Mouse (Mus musculus): ENCODE data around the gene Slit1. TPM values are rescaled to one million over a fixed set of nuclear protein-coding genes. Genes with fewer than 3 reads are reported as not detected.

Slit1 gene
- total RNA-seq, 2 experiments from 2014 or later, result 0.05 to 0.40 TPM

DNA sequence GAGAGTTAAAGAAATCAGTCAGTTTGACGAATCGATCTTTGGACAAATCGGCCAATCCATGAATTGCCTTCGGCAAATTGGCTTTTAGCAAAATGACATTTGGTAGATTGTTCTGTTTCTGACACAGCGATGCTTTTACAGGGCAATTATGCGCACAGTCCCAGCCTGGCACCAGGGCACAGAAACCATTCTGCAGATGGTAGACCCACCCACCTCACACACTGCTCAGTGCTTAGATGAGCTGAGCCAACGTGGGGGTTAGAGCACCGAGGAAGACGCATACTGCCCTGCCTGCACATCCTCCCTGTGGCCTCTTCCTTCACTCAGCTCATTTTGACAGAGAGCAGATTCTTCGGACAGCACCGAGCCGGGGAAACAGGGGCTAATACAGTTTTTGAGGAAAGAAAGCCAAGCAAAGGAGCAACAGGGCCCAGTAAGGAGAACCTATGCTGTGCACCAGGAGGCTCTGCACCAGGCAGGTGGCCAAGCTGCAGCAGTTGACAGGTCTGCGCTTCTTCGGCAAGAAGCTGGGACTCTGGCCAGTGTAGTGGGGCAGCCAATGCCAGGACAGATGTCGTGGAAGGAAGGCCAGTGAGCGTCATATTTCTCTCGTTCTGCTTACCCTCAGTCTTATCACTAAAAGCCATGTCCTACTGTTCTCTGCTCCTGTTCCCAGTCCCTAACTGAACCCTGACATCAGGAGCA is 83.0 kb downstream of the Slit1 start:
- intact Hi-C loops (cut with DNase I), result no loop called here
- DNase-seq, result peak in 1 of 2 experiments; percentile 9

DNA sequence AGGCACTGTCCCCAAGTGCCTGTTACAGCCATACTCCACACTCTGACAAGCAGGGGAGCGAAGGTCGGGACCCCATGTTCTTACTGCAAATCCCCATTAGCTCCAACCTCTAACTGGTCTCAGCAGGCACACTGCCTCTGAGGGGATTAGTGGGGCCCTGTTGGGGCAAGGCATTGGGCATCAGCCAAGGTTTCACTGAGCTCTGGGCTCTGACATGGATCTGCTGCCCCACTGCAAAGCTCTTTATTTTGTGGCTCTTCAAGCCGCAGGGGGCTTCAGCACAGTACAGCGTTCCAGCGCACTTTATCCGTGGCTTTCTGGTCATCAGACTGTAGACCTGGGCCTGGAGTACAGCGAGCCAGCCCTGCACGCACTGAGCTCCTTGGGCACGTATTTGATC is 86.0 kb downstream of the Slit1 start:
- intact Hi-C loops (cut with DNase I), result no loop called here
- DNase-seq, result no peak

DNA sequence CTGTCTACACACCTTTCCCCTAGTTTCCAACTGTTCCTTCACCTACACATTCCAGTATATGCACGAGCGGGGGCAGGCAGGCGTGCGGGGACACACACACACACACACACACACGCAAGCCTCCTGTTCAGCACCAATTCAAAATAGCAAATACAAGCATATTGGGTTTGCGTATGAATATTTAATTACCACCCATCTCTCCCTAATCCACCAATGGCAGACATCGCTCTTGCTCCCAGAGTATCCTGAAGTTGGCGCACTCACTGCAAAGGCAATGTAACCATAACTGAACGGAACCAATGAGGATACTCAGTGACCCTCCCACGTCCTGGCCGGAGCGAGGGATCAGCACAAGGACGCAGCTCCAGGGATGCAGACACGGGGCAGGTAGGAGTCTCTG is 86.8 kb downstream of the Slit1 start:
- intact Hi-C loops (cut with DNase I), result loop anchor here (1.0 kb wide), 1 partner anchor 108 kb away; no protein-coding TSS in a partner anchor
- no peak for DNase-seq

DNA sequence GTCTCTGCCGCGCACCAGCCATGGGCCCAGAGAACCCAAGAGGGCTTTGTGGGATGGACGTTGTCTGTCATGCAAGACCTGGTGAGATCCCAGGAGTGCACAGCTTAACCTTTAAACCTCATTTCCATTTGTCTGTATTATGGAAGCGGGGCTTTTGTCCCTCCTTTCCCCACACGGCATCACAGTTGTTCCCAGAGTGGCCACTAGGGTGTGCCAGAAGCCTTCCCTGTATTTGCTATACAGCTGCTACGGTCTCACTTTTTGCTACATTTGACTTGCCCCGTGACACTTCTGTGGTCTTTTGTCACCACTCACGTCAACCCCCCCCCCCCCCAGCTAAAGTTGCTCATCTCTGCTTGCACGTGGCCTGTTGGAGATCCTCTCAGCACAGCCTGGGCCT is 87.5 kb downstream of the Slit1 start:
- peak; percentile 66 to 85 for DNase-seq
- intact Hi-C loops (cut with DNase I), result loop anchor here (1.0 kb wide), 1 partner anchor 108 kb away; no protein-coding TSS in a partner anchor

DNA sequence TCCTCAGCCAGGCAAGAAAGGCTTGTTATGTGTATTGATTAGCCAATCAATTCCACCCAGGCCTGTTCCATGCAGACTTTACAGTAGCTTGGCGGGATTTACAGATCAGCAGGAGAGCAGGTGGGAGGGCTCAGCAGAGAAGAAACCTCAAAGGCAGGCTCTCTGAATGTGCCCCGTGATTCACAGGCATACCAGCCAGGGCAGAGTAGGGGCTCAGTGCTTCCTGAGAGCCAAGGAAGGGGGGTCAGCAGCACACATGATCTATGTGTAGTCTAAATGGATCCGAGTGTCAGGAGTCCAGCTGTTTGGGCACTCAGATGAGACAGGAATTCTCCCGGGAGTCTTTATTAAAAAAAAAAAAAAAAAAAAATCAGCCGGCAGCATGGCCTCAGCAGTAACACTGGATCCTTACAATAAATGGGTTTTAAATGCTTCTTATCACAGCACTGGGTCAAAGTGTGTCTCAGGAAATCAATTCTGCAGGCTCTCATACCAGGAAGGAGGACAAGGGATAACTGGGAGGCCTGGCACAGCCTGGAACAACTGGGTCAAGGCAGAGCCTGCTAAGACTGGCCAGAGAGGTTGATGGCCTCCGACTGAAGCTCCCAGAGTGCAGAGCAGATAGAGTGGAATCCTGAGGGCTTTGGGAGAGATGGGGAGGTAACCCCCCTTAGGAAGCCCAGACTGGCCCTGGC is 88.2 kb downstream of the Slit1 start:
- DNase-seq, result no peak
- intact Hi-C loops (cut with DNase I), result no loop called here

DNA sequence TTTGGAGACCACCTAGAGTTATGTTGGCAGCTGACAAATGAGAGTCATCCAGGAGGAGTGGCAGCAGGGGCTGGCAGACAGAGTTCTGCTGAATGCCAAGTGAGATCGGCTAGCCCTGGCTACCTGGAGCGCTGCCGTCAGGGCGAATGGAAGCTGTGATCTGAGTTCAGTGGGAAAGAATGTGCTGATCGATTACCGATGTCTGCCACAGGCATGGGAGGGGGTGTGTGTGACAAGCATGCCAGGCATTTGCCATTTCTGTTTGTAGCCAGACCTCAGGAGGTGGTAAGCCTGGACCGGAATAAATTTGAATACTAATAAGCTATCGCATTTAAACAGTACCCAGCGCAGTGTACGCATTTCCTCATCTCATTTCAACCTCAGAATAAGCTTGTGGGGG is 91.5 kb downstream of the Slit1 start:
- no peak for DNase-seq
- intact Hi-C loops (cut with DNase I), result no loop called here

DNA sequence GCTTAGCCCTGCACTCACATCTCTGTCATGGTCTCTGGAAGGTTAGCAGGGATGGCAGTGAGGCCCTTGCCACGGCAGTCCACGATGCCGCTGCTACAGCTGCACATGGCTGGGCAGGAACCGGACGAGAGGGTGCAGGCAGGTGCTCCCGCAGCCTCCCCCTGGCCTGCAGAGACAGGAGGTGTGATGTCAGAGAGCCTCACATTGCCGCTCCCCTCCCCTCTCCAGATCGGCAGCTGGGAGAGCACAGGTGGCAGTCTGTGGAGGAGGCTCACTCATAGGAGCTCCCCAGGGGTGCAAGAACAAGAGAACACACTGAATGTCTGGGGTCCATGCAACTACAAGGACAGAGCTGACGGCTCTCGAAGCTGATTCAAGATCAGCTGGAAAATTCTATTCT is 94.1 kb downstream of the Slit1 start:
- intact Hi-C loops (cut with DNase I), result no loop called here

DNA sequence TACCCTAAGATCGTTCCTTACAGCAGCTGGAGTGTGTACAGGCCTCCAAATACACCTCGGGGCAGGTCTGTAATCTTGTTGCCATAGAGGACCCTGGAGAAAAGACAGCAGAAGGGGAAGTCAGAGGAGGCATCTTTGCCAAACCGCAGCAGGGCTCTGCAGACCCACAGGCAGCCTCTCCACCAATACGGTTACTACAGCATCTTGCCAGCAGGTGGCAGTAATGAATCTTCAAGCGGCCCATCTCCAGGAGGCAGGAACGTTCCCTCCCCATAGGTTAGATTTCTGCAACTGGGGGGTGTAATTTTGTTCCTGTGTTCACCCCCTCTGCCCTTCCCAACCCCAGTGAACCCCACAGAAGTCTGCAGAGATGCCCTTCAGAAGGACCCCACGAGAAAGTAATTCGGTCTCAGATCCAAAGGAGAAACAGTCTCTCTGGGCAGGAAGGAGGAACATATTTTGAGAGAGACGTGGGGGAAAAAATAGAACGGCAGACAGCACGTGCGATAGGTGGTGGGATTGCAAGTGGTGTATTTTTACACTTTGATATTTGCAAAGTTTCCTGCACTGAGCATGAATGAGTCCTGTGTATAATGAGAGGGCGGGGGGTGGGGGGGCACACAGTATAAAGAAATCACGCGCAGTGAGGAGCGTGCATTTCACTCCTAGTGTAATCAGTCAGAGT is 96.4 kb downstream of the Slit1 start:
- DNase-seq, result peak; percentile 78 to 86
- intact Hi-C loops (cut with DNase I), result loop anchor here (2.0 kb wide), 1 partner anchor 118 kb away; no protein-coding TSS in a partner anchor

More for the DNA sequence above, 94.1 kb downstream of the Slit1 start:
- no peak for DNase-seq

DNA sequence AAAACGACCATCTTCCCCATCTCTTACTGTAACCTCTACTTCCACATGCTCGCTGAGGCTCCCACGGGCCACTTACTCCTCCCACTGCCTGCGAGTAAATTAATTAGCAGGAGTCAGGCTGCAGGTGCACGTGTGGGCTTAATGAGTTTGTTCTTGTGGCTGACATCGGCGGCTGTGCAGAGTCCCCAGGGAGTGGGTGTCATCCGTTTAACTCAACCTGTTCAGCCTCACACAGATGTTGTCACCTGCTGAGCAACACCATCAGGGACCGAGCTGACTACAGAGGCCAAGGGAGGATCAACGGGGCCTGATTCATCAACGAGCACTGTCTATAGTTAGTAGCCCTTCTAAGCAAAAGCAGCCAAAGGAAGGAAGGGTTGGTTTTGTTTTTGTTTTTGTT is 100.5 kb downstream of the Slit1 start:
- intact Hi-C loops (cut with DNase I), result no loop called here
- DNase-seq, result no peak

DNA sequence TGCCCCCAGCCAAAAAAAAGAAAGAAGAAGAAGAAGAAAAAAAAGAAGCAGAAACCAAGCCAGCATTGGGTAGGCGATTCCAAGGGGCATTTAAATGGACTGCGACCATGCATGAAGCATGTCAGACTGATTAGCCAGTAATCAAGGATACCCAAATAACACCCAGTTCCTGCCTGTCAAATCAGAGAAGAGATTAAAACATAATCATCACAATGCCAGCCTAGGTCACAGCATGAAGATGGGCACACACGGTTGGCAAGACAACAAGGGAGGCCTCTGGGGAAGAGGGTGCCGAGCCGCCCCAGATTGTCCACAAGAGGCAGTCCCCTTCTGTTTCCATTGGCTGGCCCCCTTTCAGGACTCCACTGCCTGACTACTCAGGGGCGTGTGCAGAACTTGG is 108.5 kb downstream of the Slit1 start:
- intact Hi-C loops (cut with DNase I), result no loop called here
- DNase-seq, result no peak

DNA sequence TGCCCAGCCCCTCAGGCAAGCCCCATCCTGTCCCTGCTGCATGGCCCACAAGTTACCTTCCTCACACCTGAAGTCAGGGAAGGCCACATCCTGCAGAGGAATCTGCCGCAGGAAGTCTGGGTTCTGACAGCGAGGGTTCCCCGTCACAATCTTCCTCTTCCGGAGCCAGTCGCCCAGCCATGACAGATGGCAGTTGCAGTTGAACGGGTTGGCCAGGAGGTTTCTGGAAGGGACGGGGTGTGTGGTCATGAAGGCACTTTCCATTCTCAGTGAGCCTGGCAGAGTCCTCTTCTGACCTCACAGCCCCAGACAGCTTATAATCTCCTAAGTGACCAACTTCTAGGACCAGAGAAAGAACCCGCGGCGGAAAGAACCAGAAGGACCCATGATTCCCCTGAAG is 109.4 kb downstream of the Slit1 start:
- intact Hi-C loops (cut with DNase I), result no loop called here
- no peak for DNase-seq

DNA sequence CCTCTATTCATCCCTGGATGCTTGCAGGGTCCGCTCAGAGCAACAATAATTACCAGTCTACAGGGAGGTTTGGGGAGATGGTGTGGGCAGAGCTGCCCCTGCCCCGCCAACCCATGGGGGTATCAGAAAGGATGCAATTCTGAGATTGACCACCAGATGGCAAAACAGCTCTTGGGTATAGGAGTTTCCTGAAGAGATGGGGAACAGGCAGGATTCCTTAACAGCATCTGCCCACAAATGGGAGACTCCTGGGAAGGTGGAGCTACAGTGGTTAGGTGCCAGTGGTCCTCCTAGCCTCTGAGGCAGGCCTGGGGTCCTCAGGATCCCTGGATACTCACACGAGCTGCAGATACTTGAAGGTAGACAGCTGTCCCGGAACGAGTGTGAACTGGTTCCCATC is 113.9 kb downstream of the Slit1 start:
- intact Hi-C loops (cut with DNase I), result loop anchor here (10.0 kb wide), 1 partner anchor 315 kb away; no protein-coding TSS in a partner anchor
- peak; percentile 59 to 80 for DNase-seq

DNA sequence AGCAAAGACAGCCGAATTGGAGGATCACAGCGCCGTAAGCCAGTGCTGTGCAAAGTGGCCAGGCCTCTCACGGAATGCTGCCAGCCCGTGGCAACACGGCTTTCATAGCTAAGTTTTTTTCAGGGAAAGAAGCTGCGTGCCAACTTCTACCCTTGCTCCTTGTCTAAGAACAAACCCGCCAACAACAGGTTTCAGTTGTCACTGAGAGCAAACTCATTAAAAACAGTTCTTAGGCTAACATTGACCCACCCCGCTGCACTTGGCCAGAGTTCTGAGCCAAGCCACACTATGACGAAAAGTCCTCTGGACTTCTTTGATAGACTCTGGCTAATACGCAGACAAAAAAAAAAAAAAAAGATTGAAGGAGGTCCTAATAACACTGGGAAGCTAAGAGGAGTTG is 114.5 kb downstream of the Slit1 start:
- intact Hi-C loops (cut with DNase I), result loop anchor here (10.0 kb wide), 1 partner anchor 314 kb away; no protein-coding TSS in a partner anchor
- no peak for DNase-seq

DNA sequence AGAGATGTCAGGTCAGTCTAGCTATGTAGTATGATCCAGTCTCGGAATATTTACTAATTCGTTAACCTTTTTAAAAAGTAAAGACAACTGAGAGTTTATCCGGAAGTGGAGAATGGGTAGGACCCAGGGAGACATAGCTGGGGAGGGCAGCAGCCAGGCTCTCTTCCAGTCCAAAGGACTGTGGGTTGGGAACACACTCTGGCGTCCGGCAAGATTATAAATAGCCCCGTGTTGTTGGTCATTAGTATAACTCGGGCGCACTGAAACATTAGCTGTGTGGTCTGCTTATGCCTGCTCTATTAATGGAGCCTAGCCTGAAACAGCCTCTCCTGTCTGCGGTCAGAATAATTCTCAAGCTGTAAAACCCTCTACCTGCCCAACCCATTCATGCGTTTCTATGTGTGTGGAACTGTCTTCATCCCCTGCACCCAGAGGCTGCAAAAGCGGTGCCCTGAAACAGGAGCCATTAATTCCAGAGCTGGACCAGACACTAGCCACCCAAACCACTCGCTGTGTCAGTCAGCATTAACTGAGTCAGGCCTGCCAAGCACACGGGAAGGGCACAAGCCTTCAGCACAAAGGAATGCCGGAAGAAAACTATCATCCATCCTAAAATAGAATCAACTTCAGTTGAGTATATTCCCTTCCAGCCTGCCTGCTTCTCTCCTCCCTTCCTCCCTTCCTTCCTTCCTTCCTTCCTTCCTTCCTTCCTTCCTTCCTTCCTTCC is 122.9 kb downstream of the Slit1 start:
- DNase-seq, result peak; percentile 21 to 48
- intact Hi-C loops (cut with DNase I), result loop anchor here (10.0 kb wide), 1 partner anchor 306 kb away; no protein-coding TSS in a partner anchor

DNA sequence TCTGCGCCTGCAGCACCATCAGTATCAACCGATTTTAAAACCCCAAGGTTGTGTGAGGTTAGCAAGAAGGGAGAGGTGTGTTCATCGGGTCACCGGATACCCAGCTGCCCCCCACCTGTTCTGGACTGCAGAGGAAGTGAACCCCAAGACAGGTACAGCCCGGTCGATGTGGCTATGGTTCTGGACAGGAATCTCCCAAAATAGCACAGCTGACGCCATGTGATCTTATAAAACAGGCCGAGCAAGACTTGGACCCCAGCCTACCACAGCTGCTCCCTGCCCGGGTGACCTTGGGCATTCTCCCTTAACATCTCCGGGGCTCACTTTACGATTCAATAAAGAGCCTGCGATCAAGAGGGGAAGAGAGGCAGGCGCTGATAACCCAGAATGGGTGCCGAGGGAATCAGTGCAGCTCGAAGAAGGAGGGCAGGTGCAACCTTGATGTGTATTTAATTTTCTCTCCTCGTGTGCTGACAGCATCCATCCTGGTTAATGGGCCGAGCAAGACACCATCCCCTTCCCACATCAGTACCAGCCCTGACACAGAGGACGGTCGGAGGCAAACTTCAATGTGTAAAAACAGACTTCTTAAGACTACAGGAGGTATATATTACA is 124.6 kb downstream of the Slit1 start:
- DNase-seq, result peak; percentile 66 to 72
- intact Hi-C loops (cut with DNase I), result no loop called here

DNA sequence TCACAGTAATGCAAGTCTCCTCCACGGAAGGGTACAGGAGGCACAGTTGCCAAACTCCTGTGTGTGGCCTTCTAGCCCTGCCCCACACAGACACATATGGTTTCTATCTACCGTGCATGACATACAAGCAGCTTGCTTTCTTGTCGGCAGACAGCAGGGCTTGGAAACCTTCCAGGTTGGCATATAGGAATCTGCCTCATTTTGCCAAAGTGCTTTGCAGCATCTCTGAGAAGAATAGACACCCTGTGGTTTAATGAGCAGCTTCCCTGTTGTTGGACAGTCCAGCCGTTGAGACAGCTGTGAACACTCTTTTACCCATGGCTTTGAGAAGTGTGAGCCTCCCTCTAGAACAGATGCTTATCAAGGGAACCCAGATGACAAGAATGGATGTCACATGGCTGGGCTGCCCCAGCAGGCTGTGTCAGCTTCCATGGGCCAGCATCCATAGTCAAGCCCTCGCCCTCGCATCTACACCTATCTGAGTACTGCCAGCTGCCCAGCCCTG is 125.3 kb downstream of the Slit1 start:
- intact Hi-C loops (cut with DNase I), result no loop called here

DNA sequence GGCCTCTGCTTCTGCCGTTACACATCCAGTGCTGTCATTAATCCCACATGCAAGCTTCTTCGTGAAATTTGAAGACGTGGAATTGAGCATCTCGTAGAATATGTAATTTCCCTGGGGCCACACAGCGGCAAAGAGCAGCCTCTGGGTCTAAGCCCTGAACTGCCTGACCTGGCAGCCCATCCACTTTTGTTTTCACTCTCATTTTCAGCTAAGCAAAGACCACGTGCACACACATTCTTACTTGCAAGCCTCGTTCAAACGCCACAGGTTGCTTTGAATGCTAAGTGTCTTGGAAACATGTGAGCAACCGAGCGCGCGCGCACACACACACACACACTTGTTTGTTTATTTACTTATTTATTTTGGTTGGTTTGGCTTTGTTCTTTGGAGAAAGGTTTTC is 126.4 kb downstream of the Slit1 start:
- intact Hi-C loops (cut with DNase I), result no loop called here
- no peak for DNase-seq

More for the DNA sequence above, 125.3 kb downstream of the Slit1 start:
- no peak for DNase-seq

DNA sequence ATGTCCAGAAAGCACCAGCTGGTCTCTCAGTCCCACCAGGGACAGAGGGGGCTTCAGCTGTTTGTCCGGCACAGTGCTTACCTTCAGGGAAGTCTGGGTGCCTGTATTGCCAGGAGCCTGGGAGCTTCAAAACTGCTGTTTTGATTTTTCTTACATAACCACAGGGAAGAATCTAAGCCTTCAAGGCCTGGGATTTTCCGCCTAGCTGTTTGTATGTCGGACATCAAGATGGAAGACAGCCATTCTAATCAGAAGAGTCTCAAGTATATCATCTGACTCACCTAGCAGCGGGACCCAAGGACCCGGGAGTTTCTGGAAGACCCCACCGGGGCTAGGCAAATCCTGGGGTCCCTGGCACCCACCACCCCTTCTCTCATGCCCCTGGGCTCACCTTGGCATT is 127.2 kb downstream of the Slit1 start:
- intact Hi-C loops (cut with DNase I), result no loop called here
- no peak for DNase-seq

DNA sequence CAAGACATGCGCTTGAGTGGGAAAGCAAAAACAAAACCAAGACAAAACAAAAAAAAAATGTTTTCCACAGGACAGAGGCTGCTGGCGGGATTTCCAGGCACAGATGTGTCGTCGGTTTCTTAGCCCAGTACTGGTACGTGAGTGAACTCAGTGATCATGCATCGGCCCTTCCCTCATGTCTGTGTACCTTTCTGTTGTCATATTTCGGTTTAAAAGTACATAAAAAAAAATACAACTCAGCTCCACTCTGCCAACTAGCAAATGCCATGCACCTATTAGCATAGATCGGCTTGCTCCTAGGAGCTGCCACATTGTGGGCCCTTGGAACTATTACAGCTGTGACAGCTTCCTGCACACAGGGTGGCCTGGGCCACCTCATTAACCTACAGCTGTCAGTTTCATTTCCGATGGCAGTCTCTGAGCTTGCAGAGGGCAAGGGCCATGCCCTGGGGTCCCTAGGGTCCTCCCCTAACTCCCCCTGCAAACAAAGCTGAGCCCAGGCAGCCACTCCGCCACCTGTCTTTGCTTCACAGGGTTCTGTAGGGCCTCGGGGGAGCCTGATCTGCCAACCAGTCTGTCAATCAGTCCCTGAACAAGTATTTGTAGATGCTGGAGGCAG is 127.8 kb downstream of the Slit1 start:
- no peak for DNase-seq
- intact Hi-C loops (cut with DNase I), result no loop called here
